Mouse (Mus musculus) cerebellum, adult 11-12 months (tissue): ENCODE data around the gene Tm2d1.
A peak's percentile ranks its signal among the peaks of the same experiment; 100 is the strongest.

Source experiments
- DNase-seq: peaks from one replicate; pipeline ENCODE4 v3.0.0; 2022

Gene Tm2d1

DNA sequence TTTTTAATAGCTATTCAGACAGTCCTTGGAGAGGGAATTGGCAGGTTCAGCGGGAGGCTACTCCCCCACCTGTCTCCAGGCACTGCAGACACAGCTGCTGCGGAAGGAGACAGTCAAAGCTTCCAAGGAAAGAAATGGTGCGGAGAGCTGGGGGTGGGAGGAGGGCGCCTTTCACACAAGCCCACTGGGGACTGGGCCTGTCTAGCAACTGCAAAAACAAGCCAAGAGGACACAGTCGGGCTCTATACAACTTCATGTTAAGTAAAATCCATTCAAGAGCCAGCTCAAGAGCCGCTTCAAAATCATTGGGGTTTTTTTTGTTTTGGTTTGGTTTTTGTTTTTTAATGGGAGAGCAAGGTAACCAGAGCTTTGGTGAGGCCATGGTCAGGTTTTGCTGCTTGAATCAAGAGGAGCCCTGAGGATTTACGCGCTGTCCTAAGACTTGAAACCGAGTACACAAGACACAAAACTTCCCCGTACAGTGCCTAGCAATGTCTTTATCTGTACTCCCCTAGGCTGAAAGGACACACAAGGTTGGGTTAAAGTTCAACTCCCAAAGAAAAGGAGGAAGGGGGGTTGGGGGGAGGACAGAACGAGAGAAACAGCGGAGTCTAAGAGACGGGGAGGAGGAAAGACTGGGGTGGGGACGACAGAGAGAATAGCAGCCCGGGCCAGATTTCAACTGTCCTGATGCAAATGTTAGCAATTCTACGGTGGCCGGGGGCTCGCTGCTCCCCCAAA is 61.6 kb downstream of the Tm2d1 start:
- peak; percentile 61 for DNase-seq

DNA sequence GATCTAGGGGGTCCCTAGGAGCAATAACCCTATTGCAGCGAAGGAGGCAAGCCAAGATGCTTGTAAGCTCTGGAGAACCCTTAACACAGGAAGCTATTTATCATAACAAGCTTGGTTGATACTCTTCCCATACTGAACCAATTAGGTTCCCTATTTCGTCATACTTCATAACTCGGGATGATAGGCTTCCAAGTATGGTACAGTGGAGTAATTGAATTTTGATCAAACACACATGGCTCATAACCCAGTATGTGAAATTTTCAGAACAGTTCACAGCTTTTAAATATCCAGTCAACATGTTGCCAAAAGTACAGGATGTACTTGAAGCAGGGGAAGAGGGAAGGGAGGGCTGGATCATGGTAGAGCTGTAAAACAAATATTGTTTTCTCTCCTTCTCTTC is 64.3 kb downstream of the Tm2d1 start:
- no peak for DNase-seq

DNA sequence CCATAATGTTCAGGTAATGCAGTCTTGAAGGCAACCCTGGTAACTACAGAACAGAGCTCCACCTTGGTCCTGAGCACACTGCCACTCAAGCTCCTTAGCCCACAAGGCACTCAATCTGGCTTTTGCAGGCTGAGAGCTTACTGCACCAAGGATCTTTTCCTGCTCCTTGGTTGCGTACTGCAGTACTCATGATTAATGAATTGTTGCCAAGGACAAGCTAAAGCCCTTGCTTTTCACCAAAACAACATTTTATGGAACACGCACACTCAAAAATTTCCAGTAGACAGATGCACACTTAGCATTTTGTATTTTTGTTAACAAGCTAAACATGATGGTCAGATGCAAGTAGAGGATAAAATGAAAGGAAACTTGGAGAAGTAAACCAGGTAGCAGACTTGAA is 66.0 kb downstream of the Tm2d1 start:
- no peak for DNase-seq
